Mouse (Mus musculus): ENCODE results near the gene Lrrc8d.

DNA sequence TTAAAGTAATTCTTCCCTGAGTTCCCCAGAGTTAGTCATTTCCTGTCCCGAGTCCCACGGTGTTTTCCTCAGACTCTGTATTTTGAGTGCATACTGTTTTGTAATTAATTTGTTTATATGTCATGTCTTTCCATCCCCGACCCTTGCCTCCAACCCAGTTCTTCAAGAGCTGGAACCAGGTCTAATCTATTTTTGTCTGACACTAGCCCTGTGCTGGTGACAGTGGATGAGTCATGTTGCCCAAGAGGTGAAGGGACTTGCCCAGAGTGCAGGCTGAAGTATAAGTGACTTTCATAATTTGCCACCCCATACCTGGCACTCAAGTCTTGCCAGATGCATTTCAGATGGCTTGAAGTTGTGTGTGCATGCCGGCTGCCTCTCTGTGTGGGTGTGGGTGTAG lies 98.7 kb downstream of the Lrrc8d start:
- no peak for TF ChIP-seq CTCF (IDR thresholded peaks at IDR 0.05; ENCODE audit: borderline replicate concordance, insufficient read depth, low read depth, low read length)
- no peak for TF ChIP-seq POLR2A (IDR thresholded peaks at IDR 0.05; ENCODE audit: borderline replicate concordance, insufficient read depth, low read length)

Measured in cerebellum, adult 2 months (tissue).